Mouse (Mus musculus) midbrain, postnatal 0 days (tissue): ENCODE measurements at regions not wholly inside any gene's neighbourhood (a gene's known extent, or its start where the extent isn't known, plus 50 kb on each side); places are given as distances from the start of the nearest gene placed in this dataset.

ENCODE experiments used
- ATAC-seq: fragments of 200-750 bp; cut with Nextera tagmentation; 2 replicates; pipeline ENCODE4 v1.8.0; 2017; ENCODE audit warnings: moderate number of reproducible peaks, mild to moderate bottlenecking, moderate TSS enrichment, moderate library complexity; ENCODE audit not compliant: low FRiP score
- DNase-seq: peaks from one replicate; pipeline ENCODE4 v3.0.0-alpha.2; 2015; ENCODE audit warnings: low spot score
- H3K27ac ChIP-seq: fragments of 300-500 bp; sonication (generic); 2 replicates; pipeline ENCODE4 v1.5.1; 2014; ENCODE audit warnings: low read depth, mild to moderate bottlenecking, low read length, mixed read lengths
- H3K27me3 ChIP-seq: fragments of 300-500 bp; sonication (generic); 2 replicates; pipeline ENCODE4 v1.6.1; 2014; ENCODE audit warnings: low read length, control low read depth, mixed read lengths; ENCODE audit not compliant: insufficient read depth
- H3K36me3 ChIP-seq: fragments of 300-500 bp; sonication (generic); 2 replicates; pipeline ENCODE4 v1.6.1; 2014; ENCODE audit warnings: low read length, control low read depth, mixed read lengths; ENCODE audit not compliant: insufficient read depth
- H3K4me1 ChIP-seq: fragments of 300-500 bp; sonication (generic); 2 replicates; pipeline ENCODE4 v1.6.1; 2014; ENCODE audit warnings: mild to moderate bottlenecking, control low read depth, antibody characterized with exemption, low read length, mixed read lengths; ENCODE audit not compliant: insufficient read depth
- H3K4me2 ChIP-seq: fragments of 300-500 bp; sonication (generic); 2 replicates; pipeline ENCODE4 v1.6.1; 2014; ENCODE audit warnings: low read depth, mild to moderate bottlenecking, low read length, mixed read lengths; ENCODE audit not compliant: poor library complexity, severe bottlenecking
- H3K4me3 ChIP-seq: fragments of 300-500 bp; sonication (generic); 2 replicates; pipeline ENCODE4 v1.5.1; 2014; ENCODE audit warnings: low read depth, mild to moderate bottlenecking, low read length, moderate library complexity
- H3K9ac ChIP-seq: fragments of 300-500 bp; sonication (generic); replicated peaks from 2 replicates; pipeline ENCODE4 v1.6.1; 2014; ENCODE audit warnings: mild to moderate bottlenecking, low read length, moderate library complexity, mixed read lengths; ENCODE audit not compliant: poor library complexity, severe bottlenecking
- H3K9me3 ChIP-seq: fragments of 300-500 bp; sonication (generic); 2 replicates; pipeline ENCODE4 v1.6.1; 2016; ENCODE audit warnings: low read length, control low read depth
- CTCF ChIP-seq: IDR thresholded peaks from 2 replicates; pipeline ENCODE4 v1.5.1; 2016; ENCODE audit warnings: antibody characterized with exemption, mild to moderate bottlenecking
- WGBS: fragments of 180-500 bp; shearing (Covaris S2); extraction: QIAGEN DNeasy Blood & Tissue Kit; methylation state at CpG from one replicate; pipeline ENCODE4 v1.1.7; 2014; 5-methylcytosine and 5-hydroxymethylcytosine counted together

GRCm38 (mm10) chr2:75763252-75763651 is 58.8 kb upstream of the Nfe2l2 start:
- Histone ChIP-seq H3K9me3 (no peaks in the 10 kb centered on the region), H3K27ac (no peak overlapping the region), H3K4me1 (no peaks in the 10 kb centered on the region), H3K4me2 (no peak overlapping the region), H3K36me3 (no peaks in the 10 kb centered on the region), H3K27me3 (no peaks in the 10 kb centered on the region), H3K9ac (no peak overlapping the region), H3K4me3 (no peak overlapping the region)
- no peak for TF ChIP-seq CTCF
- no peak for DNase-seq
- no peak for ATAC-seq
- 83% methylated on average over 3 of the region's 3 CpGs for WGBS

GRCm38 (mm10) chr2:75762030-75762429 is 57.6 kb upstream of the Nfe2l2 start:
- no peak overlapping the region for H3K4me3 ChIP-seq
- H3K9me3 ChIP-seq = no peaks in the 10 kb centered on the region
- H3K27me3 ChIP-seq = no peaks in the 10 kb centered on the region
- DNase-seq (no peak), ATAC-seq (no peak)
- TF ChIP-seq CTCF = no peak
- H3K9ac ChIP-seq = no peak overlapping the region
- H3K27ac ChIP-seq = no peak overlapping the region
- no peaks in the 10 kb centered on the region for H3K4me1 ChIP-seq
- H3K36me3 ChIP-seq = no peaks in the 10 kb centered on the region
- 89% methylated on average over 5 of the region's 5 CpGs for WGBS
- H3K4me2 ChIP-seq = no peak overlapping the region

GRCm38 (mm10) chr2:75761626-75762025 is 57.2 kb upstream of the Nfe2l2 start:
- Histone ChIP-seq H3K9ac (no peak overlapping the region), H3K4me2 (no peak overlapping the region), H3K9me3 (no peaks in the 10 kb centered on the region), H3K36me3 (no peaks in the 10 kb centered on the region), H3K27me3 (no peaks in the 10 kb centered on the region), H3K4me3 (no peak overlapping the region), H3K27ac (no peak overlapping the region), H3K4me1 (no peaks in the 10 kb centered on the region)
- no peak for DNase-seq
- no peak for ATAC-seq
- TF ChIP-seq CTCF = no peak
- 83% methylated on average over 9 of the region's 9 CpGs for WGBS

GRCm38 (mm10) chr2:75759196-75759885 is 54.9 kb upstream of the Nfe2l2 start:
- no peaks in the 10 kb centered on the region for H3K27me3 ChIP-seq
- no peak for ATAC-seq
- DNase-seq = no peak
- 47% methylated on average over 11 of the region's 11 CpGs for WGBS
- no peak overlapping the region for H3K9ac ChIP-seq
- no peaks in the 10 kb centered on the region for H3K36me3 ChIP-seq
- no peak overlapping the region for H3K27ac ChIP-seq
- no peak overlapping the region for H3K4me3 ChIP-seq
- no peaks in the 10 kb centered on the region for H3K4me1 ChIP-seq
- no peaks in the 10 kb centered on the region for H3K9me3 ChIP-seq
- TF ChIP-seq CTCF = no peak
- no peak overlapping the region for H3K4me2 ChIP-seq

- H3K4me2 ChIP-seq = no peak overlapping the region
- H3K9me3 ChIP-seq = no peaks in the 10 kb centered on the region
- 87% methylated on average over 6 of the region's 6 CpGs for WGBS
- no peak overlapping the region for H3K9ac ChIP-seq
- DNase-seq = no peak
- H3K4me1 ChIP-seq = no peaks in the 10 kb centered on the region
- TF ChIP-seq CTCF = no peak
- no peak overlapping the region for H3K4me3 ChIP-seq
- no peaks in the 10 kb centered on the region for H3K27me3 ChIP-seq
- no peaks in the 10 kb centered on the region for H3K36me3 ChIP-seq
- ATAC-seq = no peak
- H3K27ac ChIP-seq = no peak overlapping the region
Observed at GRCm38 (mm10) chr2:75758277-75758676, 53.8 kb upstream of the Nfe2l2 start.

GRCm38 (mm10) chr2:75756704-75757638 is 52.5 kb upstream of the Nfe2l2 start:
- Histone ChIP-seq H3K27me3 (no peaks in the 10 kb centered on the region), H3K9ac (no peak overlapping the region), H3K27ac (no peak overlapping the region), H3K9me3 (no peaks in the 10 kb centered on the region), H3K36me3 (no peaks in the 10 kb centered on the region), H3K4me3 (no peak overlapping the region), H3K4me1 (no peaks in the 10 kb centered on the region), H3K4me2 (no peak overlapping the region)
- ATAC-seq (no peak), DNase-seq (no peak)
- no peak for TF ChIP-seq CTCF
- 53% methylated on average over 16 of the region's 16 CpGs for whole genome bisulfite sequencing
